Mouse (Mus musculus) c-Kit-positive CD71-positive TER-119-positive erythroid progenitor cells, embryonic 14.5 days (primary cell): Measurements from ENCODE around the gene Gm9732.
"Not testable (repeated sequence)": the region's sequence is repeated elsewhere in the genome, so short reads cannot be mapped to it uniquely, and the experiment has no call there.

ENCODE experiments used
- DNase-seq: peaks from one replicate; pipeline ENCODE4 v3.0.0-alpha.2; 2013; ENCODE audit warnings: low spot score

The Gm9732 gene

GRCm38 (mm10) chr14:43274986-43275511, at the start of gene Gm9732:
Gene Gm9732 (plus strand): TSS chr14:43275036.
- DNase-seq: not testable (repeated sequence)

- DNase-seq: not testable (repeated sequence)
Observed at GRCm38 (mm10) chr14:43235204-43235603, 39.6 kb upstream of the Gm9732 start, which contains the start of gene Gm8122. Gene Gm8122 (minus strand): TSS chr14:43235304.

GRCm38 (mm10) chr14:43237769-43238168, 37.1 kb upstream of the Gm9732 start:
- not testable (repeated sequence) for DNase-seq

GRCm38 (mm10) chr14:43249611-43250170, 25.1 kb upstream of the Gm9732 start:
- not testable (repeated sequence) for DNase-seq

GRCm38 (mm10) chr14:43250549-43251253, 24.1 kb upstream of the Gm9732 start:
- DNase-seq: not testable (repeated sequence)

- DNase-seq: not testable (repeated sequence)
Observed at GRCm38 (mm10) chr14:43256511-43256910, 18.3 kb upstream of the Gm9732 start.

GRCm38 (mm10) chr14:43258349-43258748, 16.5 kb upstream of the Gm9732 start, which contains the start of gene Gm8126:
Gene Gm8126 (plus strand): TSS chr14:43258649.
- not testable (repeated sequence) for DNase-seq

GRCm38 (mm10) chr14:43263421-43263820, 11.4 kb upstream of the Gm9732 start:
- not testable (repeated sequence) for DNase-seq

GRCm38 (mm10) chr14:43268521-43269084, 6.2 kb upstream of the Gm9732 start:
- DNase-seq: not testable (repeated sequence)

GRCm38 (mm10) chr14:43269211-43269610, 5.6 kb upstream of the Gm9732 start:
- not testable (repeated sequence) for DNase-seq

GRCm38 (mm10) chr14:43273161-43273560, 1.7 kb upstream of the Gm9732 start:
- not testable (repeated sequence) for DNase-seq

- not testable (repeated sequence) for DNase-seq
Observed at GRCm38 (mm10) chr14:43275752-43276151, 916 bp downstream of the Gm9732 start.

- DNase-seq: not testable (repeated sequence)
Observed at GRCm38 (mm10) chr14:43277468-43277867, 2.6 kb downstream of the Gm9732 start.

GRCm38 (mm10) chr14:43278146-43278545, 3.3 kb downstream of the Gm9732 start:
- DNase-seq: not testable (repeated sequence)

- DNase-seq: not testable (repeated sequence)
Observed at GRCm38 (mm10) chr14:43278681-43279080, 3.8 kb downstream of the Gm9732 start.

GRCm38 (mm10) chr14:43293503-43293902, 18.7 kb downstream of the Gm9732 start, which contains the start of gene Gm8127:
Gene Gm8127 (minus strand): TSS chr14:43293832.
- DNase-seq: not testable (repeated sequence)

- not testable (repeated sequence) for DNase-seq
Observed at GRCm38 (mm10) chr14:43319516-43319915, 44.7 kb downstream of the Gm9732 start.

- not testable (repeated sequence) for DNase-seq
Observed at GRCm38 (mm10) chr14:43328603-43329002, 53.8 kb downstream of the Gm9732 start.

GRCm38 (mm10) chr14:43331362-43331880, 56.6 kb downstream of the Gm9732 start:
- DNase-seq: not testable (repeated sequence)

GRCm38 (mm10) chr14:43337646-43338045, 62.8 kb downstream of the Gm9732 start:
- DNase-seq: not testable (repeated sequence)

- DNase-seq: not testable (repeated sequence)
Observed at GRCm38 (mm10) chr14:43347711-43348110, 72.9 kb downstream of the Gm9732 start, which contains the start of gene 1700001F09Rik. Gene 1700001F09Rik (minus strand): TSS chr14:43347811.

GRCm38 (mm10) chr14:43352944-43353343, 78.1 kb downstream of the Gm9732 start:
- DNase-seq: not testable (repeated sequence)
